Mouse (Mus musculus) B cell, adult 2 months (primary cell): ENCODE data around the gene Nacad.
A peak's percentile ranks its signal among the peaks of the same experiment; 100 is the strongest.

Experiments used
- DNase-seq, 2 experiments: peaks; one replicate each; pipeline ENCODE4 v3.0.0; 2022

Nacad gene

GRCm38 (mm10) chr11:6605491-6606399, at the start of gene Nacad:
Gene Nacad, minus strand, starts transcription at chr11:6606053.
- DNase-seq, result peak; percentile 33 to 36

- peak; percentile 87 to 88 for DNase-seq
Observed at GRCm38 (mm10) chr11:6654903-6655302, 49.0 kb upstream of the Nacad start.

DNA sequence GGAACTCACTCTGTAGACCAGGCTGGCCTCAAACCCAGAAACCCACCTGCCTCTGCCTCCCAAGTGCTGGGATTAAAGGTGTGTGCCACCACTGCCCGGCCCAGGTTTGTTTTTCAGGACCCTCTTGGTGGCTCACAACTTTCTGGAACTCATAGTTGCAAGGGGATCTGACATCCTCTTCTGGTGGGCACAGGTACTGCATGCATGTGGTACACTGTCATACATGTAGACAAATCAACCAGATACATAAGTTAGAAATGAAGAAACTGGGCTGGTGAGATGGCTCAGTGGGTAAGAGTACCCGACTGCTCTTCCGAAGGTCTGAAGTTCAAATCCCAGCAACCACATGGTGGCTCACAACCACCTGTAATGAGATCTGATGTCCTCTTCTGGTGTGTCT, 47.1 kb upstream of the Nacad start:
- peak; percentile 20 to 24 for DNase-seq

DNA sequence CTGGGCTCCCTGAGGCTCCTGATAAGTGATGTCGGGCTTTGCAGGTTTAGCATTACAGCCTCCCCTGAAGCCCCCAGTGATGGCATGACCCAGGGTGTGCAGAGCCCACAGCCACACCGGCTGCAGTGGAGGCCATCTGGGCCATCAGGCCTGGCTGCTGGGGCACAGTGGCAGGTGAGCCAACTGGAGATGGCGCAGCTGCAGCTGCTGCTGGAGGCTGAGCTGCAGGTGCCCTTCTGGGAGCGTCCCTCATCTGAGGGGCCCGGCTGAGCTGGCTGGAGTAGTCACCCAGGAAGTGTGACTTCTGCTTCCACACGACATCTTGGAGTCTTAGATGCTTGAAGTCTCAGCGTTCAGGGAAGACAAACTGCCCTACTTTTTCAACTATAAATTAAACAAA, 44.7 kb upstream of the Nacad start:
- no peak for DNase-seq

GRCm38 (mm10) chr11:6647831-6648724, 42.2 kb upstream of the Nacad start:
- peak in 1 of 2 experiments; percentile 5 for DNase-seq

- DNase-seq, result no peak
Observed at GRCm38 (mm10) chr11:6644566-6644965, 38.7 kb upstream of the Nacad start.

GRCm38 (mm10) chr11:6639072-6639471, 33.2 kb upstream of the Nacad start:
- no peak for DNase-seq

DNA sequence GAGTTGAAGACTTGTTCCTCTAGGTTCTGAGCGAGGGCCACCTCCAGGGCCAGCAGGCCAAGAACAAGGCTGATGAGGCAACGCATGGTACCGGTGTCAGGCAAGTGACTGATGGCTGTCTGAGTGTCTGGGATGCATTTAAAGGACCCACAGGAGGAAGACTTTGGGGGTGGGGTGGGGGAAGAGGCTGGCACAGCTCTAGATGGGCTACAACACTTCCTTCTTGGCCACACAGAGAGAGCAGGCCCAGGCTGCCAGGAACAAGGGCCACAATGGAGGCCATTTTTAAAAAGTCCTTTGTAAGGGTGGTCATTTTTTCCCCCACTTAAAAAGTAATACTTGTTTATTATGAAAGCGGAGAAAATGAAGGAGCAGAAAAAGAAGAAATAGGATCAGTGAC, 32.7 kb upstream of the Nacad start, which contains the start of gene Wap:
Wap (minus strand) TSS at position 101 of the 400 bp plus-strand sequence.
- no peak for DNase-seq

GRCm38 (mm10) chr11:6636150-6636549, 30.3 kb upstream of the Nacad start:
- peak; percentile 59 to 61 for DNase-seq

- DNase-seq, result peak; percentile 69 to 73
Observed at GRCm38 (mm10) chr11:6629655-6630054, 23.8 kb upstream of the Nacad start.

DNA sequence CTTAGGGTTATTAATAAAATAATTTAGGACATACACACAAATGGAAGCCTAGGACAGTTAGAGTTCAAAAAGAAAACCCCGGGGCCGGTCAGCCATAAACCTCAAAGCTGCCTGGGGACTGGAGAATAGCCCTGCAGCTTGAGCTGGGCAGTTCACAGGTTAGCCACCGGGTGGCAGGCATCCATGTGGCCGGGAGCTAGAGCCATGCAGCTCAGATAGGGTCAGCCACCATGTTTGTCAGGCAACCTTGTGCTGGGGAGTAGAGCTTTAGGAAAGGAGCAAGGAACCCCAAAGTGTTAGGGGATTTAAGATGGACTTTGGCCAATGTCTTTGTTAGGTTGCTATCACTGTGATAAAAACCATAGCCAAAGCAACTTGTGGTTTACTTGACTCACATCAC, 22.7 kb upstream of the Nacad start:
- DNase-seq, result peak; percentile 77 to 78

DNA sequence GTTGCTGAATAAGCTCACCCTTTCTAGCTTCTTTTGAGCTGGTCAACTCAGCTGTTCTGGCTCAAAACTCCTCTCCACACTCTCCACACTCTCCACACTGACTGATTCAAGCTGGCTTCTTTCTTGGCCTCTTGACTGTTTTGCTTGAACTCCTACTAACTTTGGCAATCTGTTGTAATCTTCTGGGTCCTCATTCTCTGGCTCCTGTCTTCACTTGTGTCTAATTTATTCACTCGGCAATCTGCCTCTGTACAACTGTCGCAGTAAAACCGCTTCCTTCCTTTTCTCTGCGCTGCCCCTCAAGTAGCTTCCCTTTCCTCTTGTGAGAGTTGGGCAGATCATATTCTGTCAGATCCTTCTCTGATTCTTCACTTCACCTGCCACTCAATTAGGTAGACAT, 21.9 kb upstream of the Nacad start:
- peak; percentile 57 to 65 for DNase-seq

DNA sequence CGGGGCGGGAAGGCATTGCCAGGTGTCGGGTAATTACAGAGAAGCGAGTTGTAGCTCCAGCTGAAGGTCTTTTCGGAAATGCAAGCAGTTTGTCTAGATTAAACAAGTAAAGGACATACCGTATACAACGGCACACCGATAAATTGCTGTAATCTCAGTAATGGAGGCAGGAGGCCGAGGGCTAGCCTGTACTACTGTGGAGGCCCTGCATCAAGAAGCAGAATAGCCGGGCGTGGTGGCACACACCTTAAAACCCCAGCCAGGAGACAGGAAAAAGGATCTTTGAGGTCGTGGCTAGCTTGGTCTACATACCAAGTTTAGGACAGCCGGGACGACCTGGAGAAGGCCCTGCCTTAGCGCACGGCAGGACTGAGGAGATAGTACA, 20.5 kb upstream of the Nacad start:
- no peak for DNase-seq

DNA sequence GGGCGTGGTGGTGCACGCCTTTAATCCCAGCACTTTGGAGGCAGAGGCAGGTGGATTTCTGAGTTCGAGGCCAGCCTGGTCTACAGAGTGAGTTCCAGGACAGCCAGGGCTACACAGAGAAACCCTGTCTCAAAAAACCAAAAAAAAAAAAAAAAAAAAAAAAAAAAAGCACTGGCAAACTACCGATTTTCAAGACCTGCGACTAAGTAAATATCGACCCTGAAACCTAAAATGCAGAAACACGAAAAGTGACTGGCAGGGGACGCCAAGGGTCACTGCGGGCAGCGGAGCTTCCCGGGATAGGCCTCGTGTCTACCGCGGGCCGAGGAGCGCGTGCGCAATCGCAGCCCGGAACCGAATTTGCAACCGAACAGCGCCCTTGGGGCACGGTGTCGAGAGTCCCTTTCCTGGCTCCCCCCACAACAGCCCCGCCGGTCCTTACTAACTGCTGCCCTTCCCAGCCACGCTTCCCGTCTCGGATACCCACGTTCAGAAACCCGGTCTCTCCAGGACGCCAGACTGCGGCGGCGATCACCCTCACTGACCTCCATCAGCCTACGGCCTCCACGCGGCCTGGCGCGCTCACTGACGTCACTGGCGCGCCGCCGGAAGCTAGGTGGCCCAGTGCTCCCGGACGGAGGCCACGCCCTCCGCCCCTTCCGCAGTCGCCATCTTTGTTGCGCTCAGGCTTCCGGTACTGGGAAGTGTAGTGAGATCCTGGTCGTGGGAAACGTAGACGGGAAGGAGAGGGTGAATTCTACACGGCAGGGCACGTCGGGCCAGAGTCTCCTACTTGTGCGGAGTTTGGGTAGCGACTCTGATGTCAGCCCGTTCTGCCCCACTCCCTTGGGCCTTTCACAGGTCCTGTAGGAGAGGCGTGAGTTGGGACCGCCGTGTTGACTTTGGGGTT, 19.9 kb upstream of the Nacad start, which contains the start of gene Tbrg4:
Tbrg4 (minus strand) TSS at position 590 of the 910 bp plus-strand sequence.
- DNase-seq, result peak; percentile 91 to 94

- DNase-seq, result no peak
Observed at GRCm38 (mm10) chr11:6624619-6625382, 18.9 kb upstream of the Nacad start.

DNA sequence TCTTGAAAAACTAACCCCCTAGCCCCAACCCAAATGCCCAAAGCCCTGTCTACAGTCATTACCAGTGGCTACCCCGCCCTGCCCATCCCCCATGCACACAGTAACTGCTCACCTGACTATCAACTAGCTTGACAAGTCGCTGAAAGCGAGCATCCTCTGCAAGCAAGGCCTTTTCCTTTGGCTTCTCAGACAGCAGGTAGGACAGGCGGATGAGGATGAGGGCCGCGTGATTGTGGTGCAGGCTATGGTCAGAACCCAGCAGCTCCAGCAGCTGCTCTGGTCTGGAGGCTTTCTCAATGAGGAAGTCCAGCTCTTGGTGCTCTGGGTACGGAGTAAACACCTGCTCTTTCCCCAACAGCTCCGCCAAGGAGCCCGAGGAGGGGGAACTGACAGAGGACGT, 17.9 kb upstream of the Nacad start:
- no peak for DNase-seq

DNA sequence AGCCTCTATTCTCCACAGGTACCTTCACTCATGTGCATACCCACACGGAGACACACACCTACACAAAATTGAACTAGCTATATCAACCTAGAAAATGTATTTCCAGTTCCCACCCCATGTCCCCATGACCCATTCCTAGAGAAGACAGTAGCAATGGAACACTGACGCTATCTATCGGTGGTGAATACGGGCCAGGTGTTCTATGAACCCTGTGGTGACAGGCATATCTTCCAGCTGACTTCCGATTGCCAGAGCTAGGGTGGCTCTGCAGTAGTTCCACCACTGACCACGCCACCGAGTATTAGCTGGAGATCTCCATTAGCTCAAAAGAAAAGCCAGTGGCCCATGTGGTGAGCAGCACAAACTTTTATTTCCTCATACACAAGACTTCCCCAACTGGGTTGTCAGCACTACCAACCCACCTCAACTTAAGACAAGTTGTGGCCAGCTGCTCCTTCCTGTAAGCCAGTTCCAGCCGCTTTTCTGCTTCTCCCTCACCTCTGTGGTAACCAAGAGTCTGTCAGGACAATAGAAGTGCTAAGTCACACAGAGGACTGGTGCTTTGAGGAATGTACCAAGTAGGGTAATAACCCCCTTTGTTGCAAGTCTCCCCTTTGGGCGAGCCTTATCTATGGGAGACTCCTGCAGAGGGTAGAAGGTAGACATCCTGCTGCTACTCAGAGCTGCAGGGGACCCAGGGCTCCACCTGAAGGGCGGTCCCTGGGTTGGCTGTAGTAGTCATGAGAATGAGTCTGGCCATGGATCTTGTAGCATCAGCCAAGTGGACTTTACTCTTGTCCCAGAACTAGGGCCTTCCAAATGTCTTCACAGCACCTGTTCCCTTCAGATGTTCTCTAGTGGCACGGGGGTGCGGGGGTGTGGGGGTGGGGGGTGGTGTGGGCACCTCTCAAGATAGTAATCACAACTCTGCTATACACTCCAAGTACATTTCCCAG, 9.7 kb upstream of the Nacad start:
- DNase-seq, result no peak

DNA sequence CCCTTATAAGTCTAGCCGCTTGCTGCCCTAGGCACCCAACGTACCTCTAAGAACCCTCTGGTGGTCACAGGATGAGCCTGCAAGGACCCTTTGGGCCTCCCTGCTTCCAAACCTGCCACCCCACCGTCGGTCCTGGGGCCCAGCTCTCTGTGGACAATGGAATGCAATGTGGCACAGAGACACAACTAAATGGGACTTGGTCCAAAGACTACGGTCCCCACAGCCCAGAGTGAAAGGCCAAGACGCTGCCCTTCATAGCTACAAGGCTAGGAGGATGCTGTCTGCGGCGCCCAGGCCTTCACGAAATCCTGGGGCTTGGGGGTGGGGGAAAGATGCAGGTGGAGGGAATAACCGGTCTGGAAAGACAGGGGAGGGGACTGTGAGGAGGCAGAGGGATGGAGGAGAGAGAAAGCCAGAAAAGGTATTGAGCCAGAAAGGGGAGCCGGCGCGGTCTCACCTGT, 802 bp downstream of the Nacad start:
- DNase-seq, result peak; percentile 46 to 51

- no peak for DNase-seq
Observed at GRCm38 (mm10) chr11:6604604-6604936, 1.3 kb downstream of the Nacad start.

DNA sequence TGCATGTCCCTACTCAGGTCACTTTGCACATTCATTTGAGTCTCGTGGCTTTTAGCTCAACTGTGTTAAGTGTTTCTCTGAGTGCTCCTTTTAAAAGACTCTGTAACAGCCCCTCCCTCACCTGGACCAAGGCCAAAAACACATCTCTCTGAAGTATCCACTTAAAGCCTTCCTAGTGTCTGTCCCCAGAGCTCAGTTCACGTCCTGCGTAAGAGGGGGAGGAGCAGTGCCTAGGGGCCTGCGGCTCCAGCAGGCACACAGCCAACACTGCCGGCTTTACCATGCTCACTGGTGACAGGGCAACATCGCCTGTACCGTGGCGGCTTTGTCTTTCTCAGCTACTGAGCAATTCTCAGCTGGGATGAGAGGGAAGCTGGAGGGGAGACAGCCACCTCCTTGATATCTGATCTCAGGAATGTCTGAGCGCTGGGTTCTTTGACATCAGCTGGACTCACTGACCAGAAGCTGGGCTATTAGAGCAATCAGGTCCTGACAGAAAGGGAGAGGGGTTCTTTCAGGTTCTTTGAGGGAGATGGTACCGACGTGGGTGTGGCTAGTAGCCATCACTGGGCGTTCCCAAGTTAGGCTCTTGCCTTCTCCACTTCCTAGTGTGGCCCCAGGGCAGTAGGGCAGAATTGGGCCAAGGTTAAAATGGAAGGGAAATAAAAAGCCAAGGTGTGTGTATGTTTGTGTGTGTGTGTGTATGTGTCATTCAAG, 1.8 kb downstream of the Nacad start:
- peak; percentile 36 for DNase-seq
